Mouse (Mus musculus): Measurements from ENCODE around the gene B4gat1.

GRCm38 (mm10) chr19:5014961-5015398 is 23.6 kb upstream of the B4gat1 start:
- no peak for TF ChIP-seq POLR2A (IDR thresholded peaks at IDR 0.05; ENCODE audit: extremely low read depth, insufficient read depth, low read length)
- TF ChIP-seq CTCF (IDR thresholded peaks at IDR 0.05; ENCODE audit: low read depth, low read length) = peak; percentile 51
